Mouse (Mus musculus) brain, adult 2 months (tissue): ENCODE results near the gene Dnah12.
"Not testable (repeated sequence)": the region's sequence is repeated elsewhere in the genome, so short reads cannot be mapped to it uniquely, and the experiment has no call there.

Source experiments
- DNase-seq: peaks from one replicate; pipeline ENCODE4 v3.0.0; 2011; ENCODE audit warnings: low read depth, low spot score

The Dnah12 gene

GRCm38 (mm10) chr14:26879976-26880375 is 186.9 kb downstream of the Dnah12 start:
- DNase-seq, result no peak

- no peak for DNase-seq
Observed at GRCm38 (mm10) chr14:26881700-26882099, 188.6 kb downstream of the Dnah12 start.

- DNase-seq, result no peak
Observed at GRCm38 (mm10) chr14:26887244-26887643, 194.2 kb downstream of the Dnah12 start.

DNA sequence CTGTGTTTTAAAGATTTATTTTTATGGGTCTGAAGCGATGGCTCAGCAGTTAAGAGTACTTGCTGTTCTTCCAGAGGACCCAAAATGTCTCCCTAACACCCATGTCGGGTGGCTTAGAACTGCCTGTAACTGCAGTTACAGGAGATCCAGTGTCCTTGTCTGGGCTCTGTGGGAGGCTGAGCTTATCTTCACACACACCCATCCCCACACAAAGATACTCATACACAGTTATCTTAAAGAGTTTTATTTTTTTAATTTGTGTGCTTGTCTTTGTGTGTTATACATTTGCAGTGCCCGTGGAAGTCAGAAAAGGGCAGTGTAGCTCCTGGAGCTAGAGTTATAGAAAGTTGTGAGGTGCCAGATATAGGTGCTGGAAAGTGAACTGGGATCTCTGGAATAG is 197.7 kb downstream of the Dnah12 start:
- no peak for DNase-seq

- no peak for DNase-seq
Observed at GRCm38 (mm10) chr14:26894392-26894791, 201.3 kb downstream of the Dnah12 start, which contains the start of gene Asb14. Gene Asb14 (plus strand): TSS chr14:26894557.

DNA sequence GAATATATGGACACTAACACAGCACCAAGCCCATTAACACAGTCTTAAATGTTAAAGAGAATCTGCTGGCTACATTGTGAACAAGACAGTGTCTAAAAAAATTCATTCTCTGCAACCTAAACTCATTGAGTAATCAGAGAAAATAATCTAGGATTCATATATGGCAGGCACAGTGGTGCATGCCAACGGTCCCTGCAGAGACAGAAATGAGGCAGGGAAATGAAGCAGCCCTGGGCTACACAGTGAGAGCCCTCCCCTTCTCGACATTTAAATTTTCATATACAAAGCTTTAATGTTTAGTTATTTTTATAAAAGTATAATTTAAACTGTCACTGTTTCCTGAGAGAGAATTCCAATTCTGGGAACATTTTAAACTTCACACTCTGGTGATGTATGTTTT is 206.4 kb downstream of the Dnah12 start:
- DNase-seq, result peak; percentile 15

- peak; percentile 75 for DNase-seq
Observed at GRCm38 (mm10) chr14:26900893-26901292, 207.8 kb downstream of the Dnah12 start.

DNA sequence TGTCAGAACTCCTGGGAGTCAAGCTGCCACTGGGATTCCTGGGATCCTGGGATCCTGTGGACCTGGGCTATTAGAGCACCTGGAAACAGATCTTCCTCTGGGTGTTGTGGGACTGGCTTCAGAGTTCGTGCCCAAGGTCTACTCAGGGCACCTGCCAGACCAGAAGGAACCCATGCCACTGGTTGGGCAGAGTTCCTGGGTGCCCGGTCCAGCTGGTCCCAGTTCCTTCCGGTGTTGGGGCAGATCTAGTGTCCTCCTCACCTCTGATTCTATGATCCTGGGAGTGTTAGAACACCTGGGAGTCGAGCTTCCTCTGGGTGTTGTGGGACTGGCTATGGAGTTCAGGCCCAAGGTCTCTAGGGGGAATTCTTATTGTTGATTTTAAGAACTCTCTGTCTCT is 214.3 kb downstream of the Dnah12 start:
- no peak for DNase-seq

DNA sequence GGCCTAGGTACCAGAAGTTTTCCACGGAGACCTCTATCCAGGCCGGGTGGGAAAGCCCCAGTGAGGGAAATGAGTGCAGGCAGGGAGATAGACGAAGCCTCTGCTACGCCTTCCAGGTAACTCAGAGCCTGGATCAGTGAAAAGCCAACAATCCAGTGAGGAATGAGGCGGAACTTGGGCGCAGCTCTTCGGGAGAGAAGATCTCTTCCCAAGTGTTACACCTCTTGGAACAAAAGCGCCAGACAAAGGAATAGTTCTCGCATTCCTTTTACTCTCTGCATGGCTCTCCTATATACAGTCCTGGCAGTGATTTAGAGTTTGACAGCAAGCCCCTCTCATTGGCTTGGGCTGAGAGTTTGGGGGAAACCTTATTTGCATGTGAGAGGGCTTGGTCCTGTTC is 217.4 kb downstream of the Dnah12 start:
- DNase-seq, result not testable (repeated sequence)

DNA sequence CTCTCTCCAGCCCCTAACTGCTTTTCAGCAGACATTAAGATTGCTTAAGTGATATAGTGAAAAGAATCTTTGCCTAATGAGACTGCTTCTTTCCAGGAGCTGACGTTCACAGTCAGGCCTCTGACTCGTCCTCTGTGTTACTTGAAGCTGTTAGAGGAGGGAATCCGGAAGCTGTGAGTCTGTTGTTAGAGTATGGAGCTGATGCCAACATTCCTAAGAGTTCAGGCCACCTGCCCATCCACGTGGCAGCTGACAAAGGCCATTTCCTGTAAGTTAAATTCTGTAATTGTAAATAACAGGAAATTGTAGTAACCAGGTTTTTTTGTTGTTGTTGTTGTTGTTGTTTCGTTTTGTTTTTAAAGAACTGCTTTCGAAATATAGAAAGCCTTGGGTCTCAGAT is 218.1 kb downstream of the Dnah12 start:
- DNase-seq, result no peak

DNA sequence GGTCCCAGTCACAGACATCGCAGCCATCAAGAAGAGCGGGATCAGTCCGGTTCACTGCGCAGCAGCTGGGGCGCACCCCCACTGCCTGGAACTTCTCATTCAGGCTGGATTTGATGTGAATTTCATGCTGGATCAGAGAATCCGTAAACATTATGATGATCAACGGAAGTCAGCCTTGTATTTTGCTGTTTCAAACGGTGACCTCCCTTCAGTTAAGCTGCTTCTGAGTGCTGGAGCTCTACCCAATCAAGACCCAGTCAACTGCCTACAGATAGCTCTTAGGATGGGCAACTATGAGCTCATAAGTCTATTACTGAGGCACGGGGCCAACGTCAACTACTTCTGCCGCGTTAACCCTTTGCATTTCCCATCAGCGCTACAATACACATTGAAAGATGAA is 218.8 kb downstream of the Dnah12 start:
- no peak for DNase-seq

DNA sequence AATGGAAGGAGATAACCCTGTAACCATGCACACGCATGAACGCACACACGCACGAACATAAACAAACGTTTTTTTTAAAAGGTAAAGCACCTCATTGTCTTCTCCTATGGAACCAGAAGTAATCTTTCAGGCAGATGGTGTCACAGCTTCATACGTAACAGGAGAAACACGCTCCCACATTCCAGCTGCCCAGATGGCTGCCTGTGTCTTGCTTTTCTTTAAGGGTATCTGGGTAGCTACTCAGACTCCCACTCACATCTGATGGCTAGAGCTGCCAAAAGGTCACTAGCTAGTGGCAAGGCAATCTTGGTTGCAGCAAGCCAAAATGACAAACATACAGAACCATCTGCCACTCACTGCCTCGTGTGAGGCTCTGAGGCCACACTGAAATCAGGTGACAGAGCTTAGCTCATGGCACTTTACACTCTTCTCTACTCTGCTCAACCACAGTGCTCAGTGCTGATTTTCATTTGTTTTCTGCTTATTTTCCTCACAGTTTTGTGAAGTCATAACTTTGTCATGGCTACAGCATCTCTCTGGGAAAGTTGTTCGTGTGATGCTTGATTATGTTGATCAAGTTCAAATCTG is 220.7 kb downstream of the Dnah12 start:
- DNase-seq, result peak; percentile 65

DNA sequence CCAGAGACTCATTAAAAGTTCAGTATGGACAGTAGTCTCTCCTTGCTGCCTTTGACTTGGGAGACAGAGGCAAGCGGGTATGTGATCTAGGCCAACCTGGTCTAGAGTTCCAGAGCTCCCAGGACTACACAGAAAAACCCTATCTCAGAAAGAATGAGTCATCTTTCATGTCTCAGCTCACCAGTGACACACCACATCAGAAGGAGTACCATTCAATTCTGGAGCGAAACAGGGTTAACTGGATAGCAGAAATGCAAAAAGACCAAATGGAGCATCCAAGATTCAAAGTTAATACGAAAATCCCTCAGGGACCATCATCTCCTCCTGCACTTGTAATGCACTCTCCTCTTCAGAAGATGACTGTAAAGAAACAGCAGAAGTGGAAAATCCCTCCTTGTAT is 226.2 kb downstream of the Dnah12 start:
- DNase-seq, result no peak

- no peak for DNase-seq
Observed at GRCm38 (mm10) chr14:26923702-26924421, 230.8 kb downstream of the Dnah12 start.

DNA sequence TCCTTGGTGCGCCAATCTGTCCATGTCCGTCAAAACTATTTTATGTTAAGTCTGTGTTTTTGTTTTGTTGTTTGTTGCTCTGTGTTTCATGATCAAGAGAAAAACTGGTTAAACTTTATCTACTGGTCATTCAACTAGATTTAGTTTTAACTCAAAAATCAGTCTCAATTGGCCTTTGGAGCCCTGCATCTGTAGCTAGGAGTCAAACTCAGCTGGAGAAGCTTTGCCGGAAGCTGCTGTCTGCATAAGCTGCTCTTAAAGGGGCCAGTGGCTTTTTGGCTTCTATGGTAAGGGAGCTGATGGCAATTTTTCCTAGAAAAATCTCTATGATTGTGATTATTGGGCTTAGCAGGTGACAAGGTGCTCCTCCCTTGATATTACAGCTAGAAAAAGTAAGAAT is 241.8 kb downstream of the Dnah12 start:
- no peak for DNase-seq

DNA sequence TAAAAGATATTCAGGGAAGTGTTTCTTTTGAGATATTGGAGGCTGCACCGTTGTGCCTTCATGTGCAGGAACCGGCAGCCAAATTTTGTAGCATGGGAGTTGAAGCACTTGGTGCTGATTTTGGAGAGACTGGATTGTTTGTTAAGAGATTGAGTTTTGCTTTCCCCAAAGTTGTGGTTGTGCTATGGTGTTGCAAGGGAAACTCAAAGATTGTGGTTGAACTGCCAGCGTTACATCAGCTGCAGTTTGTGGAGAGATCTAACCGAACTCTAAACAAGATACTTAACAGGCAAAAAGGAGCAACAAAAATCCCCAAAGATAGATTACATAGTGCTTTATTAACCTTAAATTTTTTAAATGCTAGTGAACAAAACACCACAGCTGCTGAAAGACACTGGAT is 242.5 kb downstream of the Dnah12 start:
- DNase-seq, result no peak
